Mouse (Mus musculus): Measurements from ENCODE around the gene Psmc1. TPM values are rescaled to one million over a fixed set of nuclear protein-coding genes. Genes with fewer than 3 reads are reported as not detected.

The Psmc1 gene
- total RNA-seq, 2 experiments from 2014 or later, result 191 to 202 TPM

GRCm38 (mm10) chr12:100166939-100167338 lies 57.0 kb downstream of the Psmc1 start:
- intact Hi-C loops (cut with DNase I), result loop anchor here (5.0 to 10.0 kb wide), 3 partner anchors 405 to 748 kb away; no protein-coding TSS in a partner anchor
- DNase-seq (ENCODE audit: low spot score in 2 of 2), result peak in 1 of 2 experiments; percentile 67

GRCm38 (mm10) chr12:100167502-100167901 lies 57.5 kb downstream of the Psmc1 start:
- intact Hi-C loops (cut with DNase I), result loop anchor here (5.0 to 10.0 kb wide), 3 partner anchors 405 to 747 kb away; no protein-coding TSS in a partner anchor
- DNase-seq (ENCODE audit: low spot score in 2 of 2), result no peak

- DNase-seq (ENCODE audit: low spot score in 2 of 2), result peak in 1 of 2 experiments; percentile 16
- intact Hi-C loops (cut with DNase I), result loop anchor here (5.0 to 10.0 kb wide), 3 partner anchors 404 to 747 kb away; no protein-coding TSS in a partner anchor
Observed at GRCm38 (mm10) chr12:100167931-100168871, 58.2 kb downstream of the Psmc1 start.

GRCm38 (mm10) chr12:100172481-100172880 lies 62.5 kb downstream of the Psmc1 start:
- intact Hi-C loops (cut with DNase I), result no loop called here
- no peak for DNase-seq (ENCODE audit: low spot score in 2 of 2)

Other genes with a start within 250 kb of the Psmc1 start
- gene Efcab11, start 225.7 kb upstream of the Psmc1 start, total RNA-seq (2021), result under 1 TPM in 1 of 2 experiments, not detected in 1; 0.55 TPM
- 10 to 100 TPM; 24.6 to 25.0 TPM for gene Tdp1, start 225.6 kb upstream of the Psmc1 start, total RNA-seq (2021)
- gene Kcnk13, start 145.7 kb upstream of the Psmc1 start, total RNA-seq (2021), result 1 to 10 TPM; 5.9 to 7.2 TPM
- gene Nrde2, start 49.5 kb downstream of the Psmc1 start, total RNA-seq (2021), result 10 to 100 TPM; 19.2 to 19.6 TPM
- gene Calm1, start 89.3 kb downstream of the Psmc1 start, total RNA-seq (2021), result 1,000 to 10,000 TPM; 2,231 to 2,341 TPM

All from left cerebral cortex, postnatal 25 days (tissue).